Mouse (Mus musculus) brain, embryonic 18.5 days (tissue): ENCODE results near the gene Morc2a.
"Not testable (repeated sequence)": the region's sequence is repeated elsewhere in the genome, so short reads cannot be mapped to it uniquely, and the experiment has no call there.

Experiments used
- DNase-seq: peaks from one replicate; pipeline ENCODE4 v3.0.0-alpha.2; 2012; ENCODE audit warnings: low read depth, low spot score

The Morc2a gene

GRCm38 (mm10) chr11:3648964-3649841, at the start of gene Morc2a:
Gene Morc2a (plus strand): TSS chr11:3649191.
- DNase-seq: peak; percentile 98

GRCm38 (mm10) chr11:3601966-3602365, 47.0 kb upstream of the Morc2a start:
- not testable (repeated sequence) for DNase-seq

GRCm38 (mm10) chr11:3602687-3603086, 46.3 kb upstream of the Morc2a start:
- DNase-seq: not testable (repeated sequence)

DNA sequence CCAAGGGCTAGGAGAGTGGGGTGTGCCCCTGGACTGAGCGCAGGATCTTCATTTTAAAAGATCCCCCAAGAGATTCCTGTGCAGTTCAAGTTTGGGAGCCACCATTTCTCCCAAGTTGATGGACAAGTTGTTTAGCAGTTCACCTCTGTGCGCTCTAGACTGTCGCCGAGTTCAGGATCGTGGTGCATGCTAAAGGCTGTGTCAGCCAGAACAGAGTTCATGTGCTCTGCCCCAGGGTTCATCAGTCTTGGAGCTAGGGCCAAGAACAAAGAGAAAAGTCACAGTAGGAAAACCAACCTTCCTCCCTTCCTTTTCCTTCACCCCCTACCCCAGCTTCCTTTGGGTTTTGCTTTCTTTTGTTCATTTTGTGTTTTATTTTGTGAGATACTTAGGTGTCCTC, 42.5 kb upstream of the Morc2a start:
- DNase-seq: no peak

DNA sequence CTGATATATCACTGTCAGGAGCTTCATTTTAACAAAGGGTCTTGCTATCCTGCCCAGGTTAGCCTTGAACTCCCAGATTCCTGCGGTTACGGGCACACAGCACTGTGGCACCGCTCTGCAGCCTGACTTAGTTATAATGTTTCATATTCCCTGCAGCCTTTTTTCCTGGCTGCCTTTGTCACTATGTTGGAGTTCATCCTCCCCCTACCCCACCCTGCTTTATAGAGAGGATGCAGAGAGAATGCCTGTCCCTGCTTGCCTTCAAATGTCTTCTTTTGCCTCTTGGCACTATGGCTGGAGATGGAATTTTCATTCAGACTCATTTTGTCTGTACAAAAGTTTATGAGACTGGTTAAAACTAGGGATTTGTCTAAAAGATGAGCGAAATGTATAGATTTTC, 33.4 kb upstream of the Morc2a start:
- no peak for DNase-seq

DNA sequence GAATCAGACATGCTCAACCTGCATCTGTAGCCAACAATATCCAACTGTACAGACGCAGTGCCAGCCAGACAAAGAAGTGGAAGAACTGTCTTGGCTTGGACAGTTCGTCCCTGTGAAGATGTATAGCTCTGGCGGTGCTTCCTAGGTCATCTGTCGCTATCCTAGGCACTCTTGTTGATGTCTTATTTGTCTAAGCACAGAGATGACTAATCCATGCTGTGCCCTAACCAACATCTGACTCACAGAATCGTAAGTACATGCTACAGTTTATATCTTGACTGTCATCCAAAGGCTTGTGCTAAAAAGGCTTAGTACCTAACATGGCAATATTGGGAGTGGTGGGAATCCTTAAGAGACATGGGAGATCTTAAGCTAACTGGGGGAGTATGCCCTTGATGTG, 26.2 kb upstream of the Morc2a start:
- DNase-seq: no peak

- no peak for DNase-seq
Measured at GRCm38 (mm10) chr11:3624391-3625027, 24.5 kb upstream of the Morc2a start.

DNA sequence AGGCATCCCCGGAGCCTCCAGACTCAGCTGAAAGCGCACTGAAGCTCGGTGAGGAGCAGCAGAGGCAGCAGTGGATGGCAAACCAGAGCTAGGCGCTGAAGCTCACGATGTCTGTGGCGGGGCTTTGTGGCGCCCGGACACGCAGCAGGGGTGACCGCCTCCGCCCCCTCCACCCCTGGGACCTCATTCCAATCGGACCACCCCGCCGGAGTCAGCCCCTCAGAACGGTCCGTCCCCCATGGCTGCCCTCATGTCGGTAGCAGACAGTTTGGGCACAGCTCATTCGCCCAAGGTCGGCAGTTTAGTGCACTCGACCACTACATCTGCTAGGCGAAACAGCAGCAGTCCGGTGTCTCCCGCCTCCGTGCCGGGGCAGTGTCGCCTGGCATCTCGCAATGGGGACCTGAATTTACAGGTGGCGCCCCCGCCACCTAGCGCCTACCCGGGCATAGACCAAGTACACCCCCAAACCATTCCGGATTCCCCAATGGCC, 19.9 kb upstream of the Morc2a start:
- DNase-seq: no peak

GRCm38 (mm10) chr11:3633269-3633668, 15.7 kb upstream of the Morc2a start:
- DNase-seq: not testable (repeated sequence)

GRCm38 (mm10) chr11:3647688-3648087, 1.3 kb upstream of the Morc2a start:
- DNase-seq: no peak

DNA sequence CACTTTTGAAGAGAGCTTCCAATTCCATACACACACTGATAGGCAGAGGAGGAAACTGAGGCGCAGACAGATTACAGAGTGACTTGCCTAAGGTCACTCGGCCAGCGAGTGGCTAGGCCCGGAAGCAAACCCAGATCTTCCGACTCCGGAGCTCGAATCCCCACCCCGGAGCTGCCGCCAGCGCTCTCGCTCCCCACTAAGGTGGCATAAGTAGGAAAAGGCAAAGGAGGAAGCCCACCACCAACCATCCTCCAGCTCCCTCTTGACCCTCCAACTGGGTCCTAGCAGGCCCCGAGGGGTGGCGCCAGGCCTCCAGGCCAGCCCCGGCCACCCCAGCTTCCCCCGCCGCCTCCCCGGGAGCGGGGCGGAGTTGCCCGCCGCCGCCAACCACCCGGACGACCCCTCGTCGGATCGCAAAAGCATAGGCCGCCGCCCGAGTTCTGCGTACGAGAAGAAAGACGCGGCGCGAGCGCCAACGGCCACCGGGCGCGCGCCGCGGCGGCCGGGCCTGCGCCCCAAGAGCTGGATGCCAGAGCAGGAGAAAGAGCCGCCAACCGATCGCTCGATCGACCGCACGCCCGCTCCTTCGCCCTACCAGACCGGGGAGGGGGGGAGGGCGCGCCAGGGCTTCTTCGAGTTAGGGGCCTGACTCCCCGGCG, 557 bp upstream of the Morc2a start:
- DNase-seq: peak; percentile 0

DNA sequence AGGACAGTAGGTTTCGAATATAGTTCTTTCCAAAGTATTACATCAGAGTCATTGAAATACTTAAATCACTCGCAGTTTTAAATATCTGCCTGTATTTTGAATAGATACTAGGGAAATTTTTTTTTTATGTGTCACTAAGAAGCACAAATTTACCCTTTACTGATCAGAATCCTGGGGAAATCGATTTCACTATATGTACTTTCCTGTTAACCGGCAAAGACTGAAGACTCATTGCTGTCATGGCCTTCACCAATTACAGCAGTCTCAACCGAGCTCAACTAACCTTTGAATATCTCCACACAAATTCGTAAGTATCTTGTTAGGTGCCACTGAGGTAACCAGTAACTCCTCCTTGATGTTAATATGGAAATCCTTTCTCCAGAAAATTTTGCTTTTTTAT, 1.1 kb downstream of the Morc2a start:
- DNase-seq: no peak

DNA sequence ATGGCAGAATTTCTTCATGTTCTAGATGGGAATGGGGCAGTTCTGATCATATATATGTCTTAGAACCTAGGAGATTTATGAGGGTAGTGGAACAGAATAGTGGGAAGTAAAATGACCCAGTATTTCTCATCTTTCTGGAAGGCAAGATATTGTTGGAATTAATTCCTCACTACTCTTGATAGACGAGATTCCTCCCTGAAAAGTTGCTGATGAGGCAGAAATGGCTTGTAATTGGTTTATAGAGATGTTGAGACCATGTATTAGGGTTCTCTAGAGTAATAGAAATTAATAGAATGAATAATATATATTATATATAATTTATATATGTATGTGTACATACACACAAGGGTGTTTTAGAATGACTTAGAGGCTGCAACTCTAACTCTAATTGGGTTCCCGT, 13.0 kb downstream of the Morc2a start:
- no peak for DNase-seq

GRCm38 (mm10) chr11:3667506-3667905, 18.5 kb downstream of the Morc2a start:
- DNase-seq: no peak

DNA sequence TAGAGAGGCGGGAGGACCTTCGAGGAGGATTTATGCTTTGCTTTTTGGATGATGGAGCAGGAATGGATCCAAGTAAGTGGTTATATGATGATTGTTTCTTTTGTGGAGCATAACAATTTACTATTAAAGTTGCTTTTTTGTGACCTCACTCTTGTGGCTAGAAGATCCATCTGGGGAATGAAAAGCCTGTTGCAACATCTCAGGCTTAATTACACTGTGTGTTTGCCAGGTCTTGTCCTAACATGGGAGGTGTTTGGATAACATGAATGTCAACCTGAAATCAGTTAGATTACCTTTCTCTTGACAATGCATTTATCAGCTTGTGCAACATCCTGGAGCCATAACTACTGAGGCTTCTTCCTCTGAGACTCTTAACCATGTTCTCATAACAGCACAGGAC, 19.8 kb downstream of the Morc2a start:
- DNase-seq: no peak

DNA sequence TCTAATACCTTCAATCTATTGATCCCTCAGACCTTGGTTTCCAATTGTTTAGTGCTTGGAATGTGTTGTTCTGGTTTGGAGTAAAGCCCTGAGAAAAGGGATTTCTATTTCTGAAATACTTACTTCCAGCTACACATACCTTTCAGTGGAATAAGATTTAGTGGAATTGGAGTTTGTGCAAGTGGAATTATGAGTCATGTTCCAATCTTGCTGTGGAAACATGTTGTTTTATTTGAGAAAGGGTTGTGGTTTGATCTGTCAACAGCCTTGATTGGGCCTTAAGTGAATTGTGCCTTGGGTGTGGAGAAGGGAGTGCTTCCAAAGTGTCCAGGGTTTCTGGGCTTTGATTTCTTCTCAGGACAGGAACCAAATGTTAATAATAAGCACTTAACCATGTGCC, 20.9 kb downstream of the Morc2a start:
- no peak for DNase-seq

- DNase-seq: no peak
Measured at GRCm38 (mm10) chr11:3671000-3671628, 22.1 kb downstream of the Morc2a start.

DNA sequence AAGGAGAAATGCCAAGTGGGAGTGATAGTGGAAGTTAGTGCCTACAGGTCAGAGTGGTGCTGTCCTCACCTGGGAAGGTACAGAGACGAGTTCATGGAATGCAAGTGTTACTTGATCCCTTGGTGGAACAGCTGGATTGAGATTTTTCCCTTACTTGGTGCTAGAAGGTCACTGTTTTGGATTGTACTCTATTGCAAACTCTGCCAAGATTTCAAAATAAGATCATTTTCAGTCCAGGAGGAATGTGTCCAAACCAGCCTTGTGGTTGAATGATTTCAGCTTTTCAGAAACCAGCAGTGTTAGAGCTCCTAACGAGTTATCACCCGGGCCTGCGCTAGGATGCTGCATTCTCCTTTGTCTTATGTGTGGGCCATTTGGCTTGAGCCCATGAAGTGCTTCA, 25.6 kb downstream of the Morc2a start:
- DNase-seq: no peak

GRCm38 (mm10) chr11:3676423-3676822, 27.4 kb downstream of the Morc2a start:
- DNase-seq: no peak

GRCm38 (mm10) chr11:3677204-3677603, 28.2 kb downstream of the Morc2a start:
- no peak for DNase-seq

- DNase-seq: no peak
Measured at GRCm38 (mm10) chr11:3679771-3680170, 30.8 kb downstream of the Morc2a start.

DNA sequence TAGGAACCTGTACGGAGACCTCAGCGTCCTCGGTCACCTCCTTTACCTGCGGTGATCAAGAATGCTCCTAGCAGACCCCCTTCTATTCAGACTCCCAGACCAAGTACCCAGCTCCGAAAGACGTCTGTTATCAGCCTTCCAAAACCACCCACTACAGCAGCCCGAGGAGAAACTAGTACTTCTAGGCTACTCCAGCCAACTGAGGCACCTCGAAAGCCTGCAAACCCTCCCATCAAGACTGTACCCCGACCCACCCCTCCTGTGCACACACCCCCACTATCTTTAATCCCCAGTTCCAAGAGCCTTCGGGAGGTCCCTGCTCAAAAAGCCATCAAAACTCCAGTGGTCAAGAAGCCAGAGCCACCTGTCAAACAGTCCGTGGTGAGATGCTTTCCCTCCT, 34.7 kb downstream of the Morc2a start:
- no peak for DNase-seq
